Mouse (Mus musculus) hindbrain, embryonic 12.5 days (tissue): ENCODE results near the gene Hist2h2bb. TPM values are rescaled to one million over a fixed set of nuclear protein-coding genes. Genes with fewer than 3 reads are reported as not detected.
A peak's percentile ranks its signal among the peaks of the same experiment; 100 is the strongest.
"Not testable (repeated sequence)": the region's sequence is repeated elsewhere in the genome, so short reads cannot be mapped to it uniquely, and the experiment has no call there.

Experiments used
- ATAC-seq: fragments of 200-750 bp; cut with Nextera tagmentation; 2 replicates; pipeline ENCODE4 v1.8.0; 2017; ENCODE audit warnings: moderate TSS enrichment; ENCODE audit not compliant: low FRiP score
- H3K27ac ChIP-seq: fragments of 300-500 bp; sonication (generic); 2 replicates; pipeline ENCODE4 v1.5.1; 2016; ENCODE audit warnings: mild to moderate bottlenecking
- H3K27me3 ChIP-seq: fragments of 300-500 bp; sonication (generic); 2 replicates; pipeline ENCODE4 v1.6.1; 2016; ENCODE audit warnings: mild to moderate bottlenecking
- H3K36me3 ChIP-seq: fragments of 300-500 bp; sonication (generic); 2 replicates; pipeline ENCODE4 v1.6.1; 2016; ENCODE audit warnings: mild to moderate bottlenecking
- H3K4me1 ChIP-seq: fragments of 300-500 bp; sonication (generic); 2 replicates; pipeline ENCODE4 v1.6.1; 2016
- H3K4me2 ChIP-seq: fragments of 300-500 bp; sonication (generic); replicated peaks from 2 replicates; pipeline ENCODE4 v1.6.1; 2016; ENCODE audit warnings: mild to moderate bottlenecking
- H3K4me3 ChIP-seq: fragments of 300-500 bp; sonication (generic); 2 replicates; pipeline ENCODE4 v1.5.1; 2016; ENCODE audit warnings: mild to moderate bottlenecking
- H3K9ac ChIP-seq: fragments of 300-500 bp; sonication (generic); 2 replicates; pipeline ENCODE4 v1.6.1; 2016; ENCODE audit warnings: mild to moderate bottlenecking, moderate library complexity
- H3K9me3 ChIP-seq: fragments of 300-500 bp; sonication (generic); replicated peaks from 2 replicates; pipeline ENCODE4 v1.6.1; 2016; ENCODE audit warnings: mild to moderate bottlenecking
- WGBS: fragments of 180-500 bp; shearing (Covaris S2); methylation state at CpG from one replicate; pipeline ENCODE4 v1.1.7; 2016; 5-methylcytosine and 5-hydroxymethylcytosine counted together
- polyA plus RNA-seq: library from polyadenylated mRNA; unstranded; fragments of >200 nt; fragmentation: Nextera tagmentation; extraction: Ambion mirVana; gene quantifications from 2 replicates; pipeline ENCODE4 v1.2.1, GENCODE M21; 2016

The Hist2h2bb gene
- polyA plus RNA-seq, 1 experiment from 2014 or later, result 14.4 TPM

DNA sequence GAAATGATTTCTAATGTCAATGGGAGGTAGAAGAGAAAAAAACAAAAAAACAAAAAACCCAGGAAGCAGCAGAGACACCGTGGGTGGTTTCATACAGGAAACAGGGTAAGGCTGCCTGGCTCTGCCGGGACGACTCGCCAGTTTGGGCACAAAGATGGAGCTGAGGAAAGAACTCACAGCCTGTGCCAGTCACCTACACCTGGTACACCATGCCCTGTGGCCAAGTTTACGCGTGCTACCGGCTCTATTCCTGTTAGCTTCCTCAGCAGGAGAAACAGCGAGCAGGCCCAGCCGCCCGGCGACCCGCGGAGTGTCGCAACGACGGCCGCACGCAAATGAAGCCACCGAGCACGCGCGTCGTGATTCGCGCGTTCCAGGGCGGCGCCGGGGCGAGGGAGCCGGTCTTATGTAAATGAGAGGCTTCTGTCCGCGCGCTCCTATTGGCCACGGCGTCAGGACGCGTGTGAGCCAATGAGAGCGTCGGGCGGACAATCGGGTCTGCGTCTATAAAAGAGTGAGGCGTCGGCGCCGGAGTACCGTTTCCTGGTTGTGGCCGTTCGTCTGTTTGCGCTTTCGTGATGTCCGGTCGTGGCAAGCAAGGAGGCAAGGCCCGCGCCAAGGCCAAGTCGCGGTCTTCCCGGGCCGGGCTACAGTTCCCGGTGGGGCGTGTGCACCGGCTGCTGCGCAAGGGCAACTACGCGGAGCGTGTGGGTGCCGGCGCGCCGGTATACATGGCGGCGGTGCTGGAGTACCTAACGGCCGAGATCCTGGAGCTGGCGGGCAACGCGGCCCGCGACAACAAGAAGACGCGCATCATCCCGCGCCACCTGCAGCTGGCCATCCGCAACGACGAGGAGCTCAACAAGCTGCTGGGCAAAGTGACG, 24.3 kb upstream of the Hist2h2bb start, which contains the start of gene Hist2h2aa1:
TSS of gene Hist2h2aa1 (plus strand) at position 495 of the 884 bp plus-strand sequence.
- not testable (repeated sequence) for H3K36me3 ChIP-seq, H3K9me3 ChIP-seq, H3K27me3 ChIP-seq
- Histone ChIP-seq H3K9ac (peak within 1 kb of the TSS; percentile 84), H3K4me2 (peak within 1 kb of the TSS; percentile 60), H3K4me1 (peaks cover 18% of the 10 kb centered on the region), H3K27ac (peak within 1 kb of the TSS; percentile 98), H3K4me3 (peak within 1 kb of the TSS; percentile 46)
- ATAC-seq, result peak; percentile 90
- WGBS, result under 1% methylated on average over 43 of the region's 88 CpGs

DNA sequence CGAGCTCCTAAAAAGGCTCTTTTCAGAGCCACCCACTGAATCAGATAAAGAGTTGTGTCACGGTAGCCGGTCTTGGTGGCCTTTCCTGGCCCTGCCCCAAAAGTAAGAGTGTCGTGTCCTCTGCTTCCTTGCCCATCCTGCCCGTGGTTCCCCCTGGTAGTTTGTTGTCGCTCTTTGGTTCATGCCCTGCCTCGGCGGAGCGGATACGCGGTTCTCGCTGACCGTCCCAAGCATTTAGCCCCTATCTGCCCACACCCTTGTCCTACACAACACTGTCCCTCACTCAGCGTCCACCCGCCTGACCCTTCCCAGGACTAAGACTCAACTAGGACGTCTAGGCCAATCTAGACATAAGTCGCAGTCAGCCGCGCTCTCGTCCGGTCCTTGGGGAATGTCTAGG, 23.5 kb upstream of the Hist2h2bb start:
- H3K27me3 ChIP-seq, H3K9ac ChIP-seq, H3K9me3 ChIP-seq, ATAC-seq, H3K36me3 ChIP-seq: not testable (repeated sequence)
- Histone ChIP-seq H3K4me2 (peak overlapping the region; percentile 41), H3K4me1 (peaks cover 18% of the 10 kb centered on the region), H3K4me3 (peak overlapping the region; percentile 31), H3K27ac (peak overlapping the region; percentile 77; the same call in 1 of the 2 replicates)
- under 1% methylated on average over 10 of the region's 21 CpGs for WGBS

DNA sequence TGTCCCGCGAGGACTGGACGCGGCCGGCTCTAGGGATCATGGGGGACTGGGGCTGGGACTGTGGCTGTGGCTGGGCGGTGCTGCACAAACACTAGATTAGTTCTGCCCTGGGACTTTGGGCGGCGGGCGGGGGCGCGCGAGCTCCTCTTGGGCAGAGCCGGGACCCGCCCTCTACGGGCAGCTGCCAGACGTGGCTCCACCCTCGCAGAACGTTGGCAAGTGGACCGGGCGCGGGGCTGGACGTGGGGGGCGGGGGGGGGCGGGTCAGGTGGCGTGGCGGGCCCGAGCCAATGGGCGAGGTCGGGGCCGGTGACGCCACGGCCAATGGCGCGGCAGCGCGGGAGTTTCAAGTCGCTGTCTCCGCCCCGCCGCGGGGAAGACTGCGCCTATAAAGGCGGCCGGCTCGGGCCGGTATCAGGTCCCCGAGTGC, 23.1 kb upstream of the Hist2h2bb start, which contains the start of gene Hist2h3c1:
TSS of gene Hist2h3c1 (plus strand) at position 259 of the 430 bp plus-strand sequence.
- Histone ChIP-seq H3K4me2 (peak within 1 kb of the TSS; percentile 52), H3K27ac (peak within 1 kb of the TSS; percentile 77), H3K9ac (peak within 1 kb of the TSS; percentile 59), H3K4me3 (peak within 1 kb of the TSS; percentile 35), H3K4me1 (peaks cover 18% of the 10 kb centered on the region)
- WGBS, result 3% methylated on average over 5 of the region's 47 CpGs
- ATAC-seq, result peak; percentile 93
- not testable (repeated sequence) for H3K27me3 ChIP-seq, H3K9me3 ChIP-seq, H3K36me3 ChIP-seq

DNA sequence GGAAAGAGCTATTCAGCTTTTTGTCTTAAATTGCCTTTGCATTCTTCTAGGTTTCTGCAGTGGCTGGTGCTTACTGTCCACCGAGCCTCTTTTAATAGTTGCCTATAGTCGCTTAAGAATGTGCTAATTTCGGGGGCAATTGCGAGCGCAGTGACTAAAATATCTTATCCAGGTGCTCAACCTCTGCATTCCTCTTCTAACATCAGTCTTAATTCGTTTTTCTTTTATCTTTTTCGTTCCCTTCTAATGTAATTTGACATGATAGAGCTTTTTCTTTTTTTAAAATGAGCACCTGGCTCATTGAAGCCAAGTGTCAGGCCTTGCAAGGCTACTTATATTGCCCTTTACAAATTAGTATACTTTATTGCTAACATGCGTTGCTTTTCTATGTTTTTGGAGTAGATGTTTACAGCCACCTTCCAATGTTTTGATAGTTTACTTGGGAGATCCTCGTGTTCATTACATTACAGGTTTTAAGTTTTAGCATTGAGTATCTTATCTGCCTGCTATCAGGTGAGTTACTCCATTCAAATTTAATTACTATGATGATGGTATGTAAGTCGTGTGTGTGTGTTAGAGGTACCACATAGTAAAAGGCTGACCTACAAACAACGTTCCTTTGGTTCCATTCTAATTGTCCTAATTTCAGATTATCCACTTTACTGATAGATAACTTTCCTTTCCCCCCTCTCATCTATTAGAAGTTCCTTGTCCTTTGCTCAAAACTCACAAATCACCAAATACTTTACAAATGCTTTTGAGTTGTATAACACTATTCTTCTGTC, 22.0 kb upstream of the Hist2h2bb start:
- Histone ChIP-seq H3K4me2 (peak overlapping the region; percentile 52), H3K4me3 (peak overlapping the region; percentile 35), H3K9ac (peak overlapping the region; percentile 59), H3K9me3 (no peaks in the 10 kb centered on the region), H3K27ac (peak overlapping the region; percentile 68), H3K27me3 (no peaks in the 10 kb centered on the region), H3K4me1 (peaks cover 18% of the 10 kb centered on the region), H3K36me3 (no peaks in the 10 kb centered on the region)
- ATAC-seq, result no peak
- WGBS, result 3% methylated on average over 11 of the region's 11 CpGs

DNA sequence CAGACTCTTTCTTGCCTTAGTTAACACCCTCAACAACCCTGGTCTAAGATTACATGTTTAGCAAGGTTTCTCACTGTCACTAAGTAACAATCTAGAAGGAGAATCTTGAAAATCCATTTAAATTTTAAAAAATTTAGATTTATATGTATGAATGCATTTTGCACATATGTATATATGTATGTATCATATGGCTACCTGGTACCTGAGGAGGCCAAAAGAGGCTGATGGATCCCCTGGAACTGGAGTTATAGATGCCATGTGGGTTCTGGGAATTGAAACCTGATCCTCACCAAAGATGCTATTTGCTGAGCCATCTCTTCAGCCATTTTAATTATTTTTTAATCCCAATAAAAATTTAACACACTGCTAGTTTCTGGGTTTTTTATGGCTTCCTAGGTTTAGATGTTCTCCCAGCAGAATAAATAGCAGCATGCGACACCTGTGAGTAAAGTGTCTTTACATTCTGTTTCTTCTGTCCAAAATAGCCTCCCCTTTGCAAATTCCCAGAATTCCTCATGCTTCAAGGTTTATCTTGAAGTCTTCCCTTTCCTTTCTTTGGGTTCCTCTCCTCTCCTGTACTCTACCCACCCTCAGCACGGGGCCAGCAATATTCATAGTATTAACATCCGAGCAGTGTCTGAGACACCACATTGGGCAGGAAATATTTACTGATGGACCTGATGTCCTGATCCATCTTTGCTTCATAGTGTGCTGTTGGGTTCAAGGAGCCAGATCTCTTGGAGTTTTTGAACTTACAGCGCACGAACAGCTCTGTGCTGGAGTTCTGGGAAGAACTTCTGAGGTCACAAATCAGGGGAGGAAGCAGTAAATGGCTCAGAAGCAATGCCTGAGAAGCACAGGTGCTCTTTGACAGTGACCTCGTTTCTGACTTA, 21.2 kb upstream of the Hist2h2bb start:
- no peaks in the 10 kb centered on the region for H3K9me3 ChIP-seq
- peak overlapping the region; percentile 59; the same call in 1 of the 2 replicates for H3K9ac ChIP-seq
- no peak overlapping the region for H3K27ac ChIP-seq
- WGBS, result 49% methylated on average over 6 of the region's 6 CpGs
- peak overlapping the region; percentile 52 for H3K4me2 ChIP-seq
- peak overlapping the region; percentile 35 for H3K4me3 ChIP-seq
- H3K27me3 ChIP-seq, result no peaks in the 10 kb centered on the region
- ATAC-seq, result no peak
- H3K36me3 ChIP-seq, result no peaks in the 10 kb centered on the region
- H3K4me1 ChIP-seq, result peaks cover 18% of the 10 kb centered on the region

DNA sequence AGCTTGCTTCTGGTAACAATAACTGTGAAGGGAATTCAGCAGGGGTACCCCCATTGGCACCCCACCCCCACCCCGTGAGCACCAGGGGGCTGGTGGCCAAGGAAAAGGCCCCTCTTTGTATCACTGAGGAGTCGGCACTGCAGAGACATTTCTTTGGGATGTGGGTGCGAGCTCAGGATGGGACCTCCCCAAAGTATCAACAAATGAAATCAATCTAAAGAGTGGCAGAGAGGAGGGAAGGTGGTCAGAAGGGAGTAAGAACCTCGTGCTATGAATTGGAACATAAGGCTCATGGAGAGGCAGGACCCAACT, 20.6 kb upstream of the Hist2h2bb start:
- Histone ChIP-seq H3K36me3 (no peaks in the 10 kb centered on the region), H3K9me3 (no peaks in the 10 kb centered on the region), H3K9ac (no peak overlapping the region), H3K4me3 (no peak overlapping the region), H3K4me1 (peaks cover 18% of the 10 kb centered on the region), H3K27me3 (no peaks in the 10 kb centered on the region), H3K4me2 (peak overlapping the region; percentile 52; the same call in 1 of the 2 replicates), H3K27ac (no peak overlapping the region)
- WGBS, result 59% methylated on average over 4 of the region's 4 CpGs
- no peak for ATAC-seq

DNA sequence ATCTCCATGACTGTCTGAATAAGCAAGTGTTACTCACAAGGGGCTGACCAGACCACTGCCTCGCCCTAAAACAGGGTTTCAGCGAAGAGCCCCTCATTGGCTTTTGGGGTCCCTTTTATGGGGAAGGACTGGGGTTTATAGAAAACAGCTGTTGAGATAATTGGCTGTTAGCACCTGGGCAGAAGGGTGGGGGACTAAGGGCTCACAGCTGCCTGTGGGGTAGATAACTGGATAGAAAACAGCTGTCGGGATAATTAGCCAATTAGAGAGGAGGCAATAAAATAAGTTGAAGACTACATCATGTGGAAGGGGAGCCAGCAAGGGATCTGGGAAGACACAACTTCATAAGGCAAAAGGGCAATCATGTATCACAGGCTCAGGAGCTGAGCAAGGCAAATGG, 18.7 kb upstream of the Hist2h2bb start:
- no peak for ATAC-seq
- 84% methylated on average over 3 of the region's 3 CpGs for WGBS
- no peak overlapping the region for H3K9ac ChIP-seq
- no peaks in the 10 kb centered on the region for H3K9me3 ChIP-seq
- no peaks in the 10 kb centered on the region for H3K27me3 ChIP-seq
- no peak overlapping the region for H3K4me2 ChIP-seq
- no peak overlapping the region for H3K27ac ChIP-seq
- H3K4me1 ChIP-seq, result peaks cover 11% of the 10 kb centered on the region
- H3K36me3 ChIP-seq, result no peaks in the 10 kb centered on the region
- H3K4me3 ChIP-seq, result no peak overlapping the region

DNA sequence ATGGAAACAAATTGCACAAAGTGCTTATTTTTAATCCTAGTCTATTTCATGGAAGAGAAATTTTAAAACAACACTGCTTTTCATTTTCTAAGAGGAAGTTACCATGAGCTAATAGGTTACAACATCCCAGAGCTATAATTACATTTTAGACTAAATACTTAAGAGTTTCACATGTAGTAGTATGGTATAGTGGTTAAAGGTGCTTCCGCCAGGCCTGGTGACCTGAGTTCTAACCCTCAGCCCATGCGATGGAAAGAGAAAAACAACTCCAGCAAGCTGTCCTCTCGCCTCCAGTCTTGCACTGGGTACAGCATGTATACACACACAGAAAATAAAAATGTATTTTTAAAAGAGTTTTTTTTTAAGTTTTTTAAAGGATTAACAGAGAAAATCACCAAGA, 17.8 kb upstream of the Hist2h2bb start:
- no peak overlapping the region for H3K9ac ChIP-seq
- H3K4me2 ChIP-seq, result no peak overlapping the region
- peaks cover 11% of the 10 kb centered on the region for H3K4me1 ChIP-seq
- H3K27me3 ChIP-seq, result no peaks in the 10 kb centered on the region
- no peaks in the 10 kb centered on the region for H3K36me3 ChIP-seq
- no peak overlapping the region for H3K27ac ChIP-seq
- H3K4me3 ChIP-seq, result no peak overlapping the region
- no peak for ATAC-seq
- H3K9me3 ChIP-seq, result no peaks in the 10 kb centered on the region
- 79% methylated on average over 3 of the region's 3 CpGs for WGBS

DNA sequence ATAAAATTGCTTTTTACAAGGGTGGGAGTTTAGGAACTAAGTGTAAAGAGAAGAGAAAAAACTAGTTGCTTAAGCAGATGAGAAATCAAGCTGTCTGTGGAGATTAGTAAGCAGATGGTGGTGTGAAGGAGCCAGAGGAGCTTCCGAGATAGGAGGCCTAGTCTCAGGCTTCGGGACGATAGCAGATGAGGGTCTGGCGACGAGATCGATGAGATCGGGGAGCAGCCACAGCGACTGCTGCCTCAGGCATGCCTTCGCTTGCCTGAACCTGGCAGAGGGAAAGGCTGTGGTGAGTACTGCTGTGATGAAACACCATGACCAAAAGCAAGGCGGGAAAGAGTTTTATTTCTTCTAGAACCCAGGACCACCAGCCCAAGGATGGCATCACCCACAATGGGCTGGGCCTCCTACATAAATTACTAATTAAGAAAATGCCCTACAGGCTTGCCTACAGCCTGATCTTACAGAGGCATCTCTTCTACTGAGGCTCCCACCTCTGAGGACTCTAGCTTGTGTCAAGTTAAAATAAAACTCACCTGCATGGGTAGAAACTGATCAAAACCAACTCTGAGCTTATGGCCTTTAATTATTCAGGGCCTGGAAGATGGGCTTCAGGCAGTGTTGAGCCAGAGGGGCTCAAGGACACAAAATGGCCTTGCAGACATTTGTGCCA, 14.7 kb upstream of the Hist2h2bb start:
- ATAC-seq, result no peak
- Histone ChIP-seq H3K27me3 (no peaks in the 10 kb centered on the region), H3K27ac (no peak overlapping the region), H3K4me1 (no peaks in the 10 kb centered on the region), H3K9me3 (no peaks in the 10 kb centered on the region), H3K9ac (no peak overlapping the region), H3K36me3 (no peaks in the 10 kb centered on the region), H3K4me3 (no peak overlapping the region), H3K4me2 (no peak overlapping the region; the same call in 1 of the 2 replicates)
- WGBS, result 38% methylated on average over 10 of the region's 10 CpGs

DNA sequence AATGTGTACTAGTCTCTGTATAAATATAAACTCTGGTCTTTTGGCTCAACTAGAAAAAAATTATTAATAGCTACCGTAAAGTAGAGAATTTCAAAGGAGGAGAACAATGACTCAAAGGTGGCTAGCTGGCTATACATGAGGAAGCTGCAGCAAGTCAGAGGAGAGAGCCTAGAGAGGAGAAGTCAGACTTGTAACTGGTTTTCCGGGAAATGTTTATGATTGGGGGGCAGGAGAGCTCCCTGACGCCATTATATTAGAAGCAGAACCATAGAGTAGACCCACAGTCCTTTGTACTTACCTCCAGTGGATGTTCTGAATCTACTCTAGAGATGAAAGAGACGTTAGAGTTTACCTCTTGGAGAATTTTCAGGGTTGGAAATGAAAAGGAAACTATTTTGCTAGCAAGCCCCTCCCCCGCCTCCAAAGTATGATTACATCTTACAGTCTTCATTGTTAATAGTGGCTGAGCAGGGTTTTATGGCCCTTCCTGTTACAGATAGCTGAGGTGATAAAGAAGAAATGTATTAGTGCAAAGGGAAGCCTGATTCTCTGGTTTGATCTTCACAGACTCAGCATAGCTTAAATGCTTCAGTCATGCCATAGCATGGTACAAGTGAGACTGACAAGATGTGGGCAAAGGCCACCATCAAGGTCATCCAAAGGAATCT, 13.5 kb upstream of the Hist2h2bb start:
- Histone ChIP-seq H3K9me3 (no peaks in the 10 kb centered on the region), H3K4me3 (no peak overlapping the region), H3K4me2 (no peak overlapping the region), H3K27me3 (no peaks in the 10 kb centered on the region), H3K9ac (no peak overlapping the region), H3K27ac (no peak overlapping the region), H3K4me1 (no peaks in the 10 kb centered on the region), H3K36me3 (no peaks in the 10 kb centered on the region)
- ATAC-seq, result no peak
- 84% methylated on average over 5 of the region's 5 CpGs for WGBS

DNA sequence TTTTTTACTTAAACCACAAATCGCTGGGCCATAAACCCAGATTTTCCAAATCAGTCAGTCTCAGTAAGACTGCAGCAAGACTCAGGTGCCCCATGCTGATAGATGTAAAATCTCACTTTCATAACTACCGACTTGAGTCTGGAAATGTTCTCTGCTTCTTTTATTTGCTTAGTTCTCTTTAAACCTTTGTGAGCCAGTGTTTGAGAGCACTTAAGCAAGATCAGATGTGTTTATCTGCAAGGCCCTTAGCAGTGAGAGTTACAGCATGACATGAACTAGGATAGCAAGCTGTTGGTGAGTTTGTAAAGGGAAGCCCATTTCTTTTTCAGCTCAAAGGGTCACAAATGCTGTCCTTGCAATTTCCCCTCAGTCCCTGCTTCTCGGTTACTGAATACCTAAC, 12.4 kb upstream of the Hist2h2bb start:
- Histone ChIP-seq H3K4me2 (no peak overlapping the region), H3K36me3 (no peaks in the 10 kb centered on the region), H3K9me3 (no peaks in the 10 kb centered on the region), H3K4me1 (peaks cover 6% of the 10 kb centered on the region), H3K4me3 (no peak overlapping the region), H3K27me3 (no peaks in the 10 kb centered on the region), H3K9ac (no peak overlapping the region), H3K27ac (no peak overlapping the region)
- WGBS, result 79% methylated on average over 3 of the region's 3 CpGs
- no peak for ATAC-seq
